Mouse (Mus musculus): ENCODE results near the gene Ttc12.

DNA sequence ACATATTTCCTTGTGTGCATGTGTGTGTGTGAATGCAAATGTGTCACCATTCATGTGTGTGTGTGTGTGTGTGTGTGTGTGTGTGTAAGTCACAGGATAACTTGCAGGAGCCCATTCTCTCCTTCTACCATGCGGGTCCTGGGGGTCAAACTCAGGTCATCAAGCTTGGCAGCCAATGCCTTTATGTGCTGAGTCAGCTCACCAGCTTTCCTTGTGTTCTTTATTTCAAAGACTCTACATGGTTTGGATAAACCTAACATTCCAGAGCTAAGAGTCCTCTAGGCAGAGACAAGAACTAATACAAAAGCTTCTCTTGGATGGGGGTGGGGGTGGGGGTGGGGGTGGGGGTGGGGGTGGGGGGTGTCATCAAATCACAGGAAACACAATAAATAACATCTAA lies 60.4 kb downstream of the Ttc12 start:
- TF ChIP-seq TAL1 (IDR thresholded peaks at IDR 0.05; ENCODE audit: low read length) (no peak), GATA1 (IDR thresholded peaks at IDR 0.05; ENCODE audit: low read length) (no peak)

Data from erythroblast, embryonic 14.5 days (primary cell).